Mouse (Mus musculus) embryo, embryonic 10 days (tissue): ENCODE results near the gene Dirc2.

ENCODE experiments used
- DNase-seq: peaks from one replicate; pipeline ENCODE4 v3.0.0-alpha.2; 2015; ENCODE audit warnings: low spot score

Gene Dirc2

GRCm38 (mm10) chr16:35739548-35739947 lies 29.6 kb downstream of the Dirc2 start:
- DNase-seq: no peak

GRCm38 (mm10) chr16:35738096-35738767 lies 30.9 kb downstream of the Dirc2 start:
- DNase-seq: no peak

GRCm38 (mm10) chr16:35734038-35734437 lies 35.1 kb downstream of the Dirc2 start:
- DNase-seq: peak; percentile 84

GRCm38 (mm10) chr16:35732096-35732495 lies 37.1 kb downstream of the Dirc2 start:
- DNase-seq: no peak

- peak; percentile 32 for DNase-seq
Measured at GRCm38 (mm10) chr16:35729151-35729738, 39.9 kb downstream of the Dirc2 start.

- DNase-seq: no peak
Measured at GRCm38 (mm10) chr16:35726601-35727000, 42.6 kb downstream of the Dirc2 start.

GRCm38 (mm10) chr16:35724561-35724960 lies 44.6 kb downstream of the Dirc2 start:
- no peak for DNase-seq

- DNase-seq: no peak
Measured at GRCm38 (mm10) chr16:35717761-35718160, 51.4 kb downstream of the Dirc2 start.

GRCm38 (mm10) chr16:35716257-35716656 lies 52.9 kb downstream of the Dirc2 start:
- DNase-seq: no peak

GRCm38 (mm10) chr16:35715771-35716170 lies 53.4 kb downstream of the Dirc2 start:
- no peak for DNase-seq

- DNase-seq: no peak
Measured at GRCm38 (mm10) chr16:35715350-35715749, 53.8 kb downstream of the Dirc2 start.

- no peak for DNase-seq
Measured at GRCm38 (mm10) chr16:35714689-35715088, 54.5 kb downstream of the Dirc2 start.

- DNase-seq: no peak
Measured at GRCm38 (mm10) chr16:35713606-35714005, 55.5 kb downstream of the Dirc2 start.

- DNase-seq: peak; percentile 16
Measured at GRCm38 (mm10) chr16:35711004-35711403, 58.2 kb downstream of the Dirc2 start.

GRCm38 (mm10) chr16:35707004-35707403 lies 62.2 kb downstream of the Dirc2 start:
- no peak for DNase-seq

- DNase-seq: no peak
Measured at GRCm38 (mm10) chr16:35704796-35705195, 64.4 kb downstream of the Dirc2 start.

- DNase-seq: no peak
Measured at GRCm38 (mm10) chr16:35703763-35704679, 65.1 kb downstream of the Dirc2 start.

GRCm38 (mm10) chr16:35701823-35702222 lies 67.3 kb downstream of the Dirc2 start:
- DNase-seq: peak; percentile 41

GRCm38 (mm10) chr16:35696103-35696502 lies 73.1 kb downstream of the Dirc2 start:
- DNase-seq: no peak

GRCm38 (mm10) chr16:35694250-35694846 lies 74.8 kb downstream of the Dirc2 start:
- DNase-seq: no peak

GRCm38 (mm10) chr16:35691606-35692005 lies 77.5 kb downstream of the Dirc2 start:
- no peak for DNase-seq

- DNase-seq: no peak
Measured at GRCm38 (mm10) chr16:35686491-35686890, 82.7 kb downstream of the Dirc2 start.
